Mouse (Mus musculus) urinary bladder, postnatal 10 days (tissue): ENCODE measurements at regions not wholly inside any gene's neighbourhood (a gene's known extent, or its start where the extent isn't known, plus 50 kb on each side); places are given as distances from the start of the nearest gene placed in this dataset.

ENCODE experiments used
- DNase-seq: peaks from one replicate; pipeline ENCODE4 v3.0.0; 2022; ENCODE audit warnings: low spot score

GRCm38 (mm10) chr12:58901931-58902330, 109.9 kb downstream of the Sec23a start:
- DNase-seq = no peak

GRCm38 (mm10) chr12:58875808-58876207, 136.0 kb downstream of the Sec23a start:
- DNase-seq = no peak

GRCm38 (mm10) chr12:58872465-58872864, 139.4 kb downstream of the Sec23a start:
- DNase-seq = no peak

- DNase-seq = no peak
Observed at GRCm38 (mm10) chr12:58856498-58856897, 155.3 kb downstream of the Sec23a start.

- no peak for DNase-seq
Observed at GRCm38 (mm10) chr12:58851677-58852385, 160.0 kb downstream of the Sec23a start.

GRCm38 (mm10) chr12:58829656-58830055, 182.2 kb downstream of the Sec23a start:
- DNase-seq = no peak

- no peak for DNase-seq
Observed at GRCm38 (mm10) chr12:58827864-58828263, 184.0 kb downstream of the Sec23a start.

GRCm38 (mm10) chr12:58825139-58825921, 186.5 kb downstream of the Sec23a start:
- no peak for DNase-seq

GRCm38 (mm10) chr12:58822971-58823370, 188.8 kb downstream of the Sec23a start:
- no peak for DNase-seq

- no peak for DNase-seq
Observed at GRCm38 (mm10) chr12:58804068-58804467, 207.7 kb downstream of the Sec23a start.

- peak; percentile 55 for DNase-seq
Observed at GRCm38 (mm10) chr12:58802410-58802809, 209.4 kb downstream of the Sec23a start.
